Mouse (Mus musculus): ENCODE results near the gene Cd200r1.

Gene Cd200r1

GRCm38 (mm10) chr16:44765555-44766319 lies at the start of gene Cd200r1:
Gene Cd200r1, plus strand, starts transcription at chr16:44765736.
- DNase-seq = no peak

- peak; percentile 58 for DNase-seq
Observed at GRCm38 (mm10) chr16:44716305-44717140, 49.0 kb upstream of the Cd200r1 start.

- no peak for DNase-seq
Observed at GRCm38 (mm10) chr16:44717141-44717634, 48.3 kb upstream of the Cd200r1 start.

GRCm38 (mm10) chr16:44717838-44718237 lies 47.7 kb upstream of the Cd200r1 start:
- no peak for DNase-seq

- DNase-seq = no peak
Observed at GRCm38 (mm10) chr16:44719349-44719748, 46.2 kb upstream of the Cd200r1 start.

GRCm38 (mm10) chr16:44720518-44720917 lies 45.0 kb upstream of the Cd200r1 start:
- DNase-seq = no peak

GRCm38 (mm10) chr16:44722666-44723065 lies 42.9 kb upstream of the Cd200r1 start:
- no peak for DNase-seq

- peak; percentile 96 for DNase-seq
Observed at GRCm38 (mm10) chr16:44724083-44724787, 41.3 kb upstream of the Cd200r1 start, which contains the start of gene Nepro. Gene Nepro, plus strand, starts transcription at chr16:44724301.

GRCm38 (mm10) chr16:44724847-44725246 lies 40.7 kb upstream of the Cd200r1 start:
- no peak for DNase-seq

- DNase-seq = peak; percentile 87
Observed at GRCm38 (mm10) chr16:44725286-44726223, 40.0 kb upstream of the Cd200r1 start.

GRCm38 (mm10) chr16:44727525-44727924 lies 38.0 kb upstream of the Cd200r1 start:
- no peak for DNase-seq

- DNase-seq = no peak
Observed at GRCm38 (mm10) chr16:44734059-44734458, 31.5 kb upstream of the Cd200r1 start.

GRCm38 (mm10) chr16:44735676-44736075 lies 29.9 kb upstream of the Cd200r1 start:
- DNase-seq = no peak

GRCm38 (mm10) chr16:44736118-44736517 lies 29.4 kb upstream of the Cd200r1 start:
- DNase-seq = no peak

- DNase-seq = no peak
Observed at GRCm38 (mm10) chr16:44742753-44743152, 22.8 kb upstream of the Cd200r1 start.

- no peak for DNase-seq
Observed at GRCm38 (mm10) chr16:44745471-44745865, 20.1 kb upstream of the Cd200r1 start.

- DNase-seq = peak; percentile 86
Observed at GRCm38 (mm10) chr16:44745866-44746562, 19.5 kb upstream of the Cd200r1 start, which contains the start of gene Gtpbp8. Gene Gtpbp8, minus strand, starts transcription at chr16:44746363.

- DNase-seq = no peak
Observed at GRCm38 (mm10) chr16:44748007-44748406, 17.5 kb upstream of the Cd200r1 start.

- no peak for DNase-seq
Observed at GRCm38 (mm10) chr16:44757700-44758099, 7.8 kb upstream of the Cd200r1 start.

- DNase-seq = no peak
Observed at GRCm38 (mm10) chr16:44761811-44762210, 3.7 kb upstream of the Cd200r1 start.

- DNase-seq = no peak
Observed at GRCm38 (mm10) chr16:44766320-44766892, 870 bp downstream of the Cd200r1 start.

Data from cerebellum, adult 8-10 months (tissue).